Mouse (Mus musculus) spleen, embryonic (tissue): ENCODE measurements around the gene Gpr25.

Source experiments
- CTCF ChIA-PET: fragments of 350-600 bp; sonication (Branson Sonifier 250); formaldehyde crosslinking; loops from one replicate; lab custom pipeline; 2022; lab: Charles Lee

Gene Gpr25

DNA sequence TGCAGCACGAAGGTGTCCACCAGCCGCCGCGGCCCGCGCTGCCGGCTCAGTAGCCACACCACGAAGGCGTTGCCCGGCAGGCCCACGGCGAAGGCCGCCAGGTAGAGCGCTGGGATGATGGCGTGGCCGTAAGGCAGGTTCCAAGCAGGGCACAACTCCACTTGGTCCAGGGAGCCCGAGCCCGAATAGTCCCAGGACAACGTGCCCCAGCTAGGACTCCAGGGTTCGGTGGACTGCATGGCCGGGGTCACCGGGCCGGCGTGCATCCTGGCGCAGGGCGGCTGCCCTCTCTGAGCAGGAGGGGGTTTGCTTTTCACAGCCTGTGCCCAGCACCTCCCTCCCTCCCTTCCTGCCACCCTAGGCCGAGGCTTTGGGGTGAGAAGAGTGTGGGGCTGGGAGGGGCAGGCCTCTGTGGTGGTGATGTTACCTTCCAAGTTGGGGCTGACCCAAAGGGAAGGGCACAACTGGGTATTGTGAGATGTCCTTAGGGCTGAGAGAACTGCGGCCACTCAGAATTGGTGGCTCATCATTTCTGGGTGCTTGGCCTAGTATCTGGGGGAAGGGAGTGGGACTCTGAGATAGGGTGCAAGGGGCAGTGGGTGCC, at the start of gene Gpr25:
Gene Gpr25 (minus strand): TSS at position 239 of the 604 bp plus-strand sequence.
- CTCF ChIA-PET, result no interaction called here

DNA sequence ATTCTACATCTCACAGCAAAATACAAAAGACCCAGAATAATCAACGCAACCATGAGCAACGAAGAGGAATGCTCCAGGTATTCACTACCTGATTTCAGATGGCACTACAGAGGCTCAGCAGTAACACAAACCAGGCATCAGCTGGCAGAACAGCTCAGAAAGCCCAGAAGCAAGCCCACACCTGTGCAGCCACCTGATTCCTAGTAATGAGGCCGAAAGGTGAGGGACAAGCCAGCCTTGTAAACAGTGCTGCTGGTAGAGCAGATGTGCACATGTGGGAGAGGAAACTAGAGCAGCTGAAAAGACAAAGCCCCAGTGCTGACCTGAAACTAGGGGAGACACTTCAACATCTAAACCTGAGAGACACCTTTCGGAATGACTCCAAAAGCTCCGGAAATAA, 48.5 kb upstream of the Gpr25 start:
- CTCF ChIA-PET, result no interaction called here

DNA sequence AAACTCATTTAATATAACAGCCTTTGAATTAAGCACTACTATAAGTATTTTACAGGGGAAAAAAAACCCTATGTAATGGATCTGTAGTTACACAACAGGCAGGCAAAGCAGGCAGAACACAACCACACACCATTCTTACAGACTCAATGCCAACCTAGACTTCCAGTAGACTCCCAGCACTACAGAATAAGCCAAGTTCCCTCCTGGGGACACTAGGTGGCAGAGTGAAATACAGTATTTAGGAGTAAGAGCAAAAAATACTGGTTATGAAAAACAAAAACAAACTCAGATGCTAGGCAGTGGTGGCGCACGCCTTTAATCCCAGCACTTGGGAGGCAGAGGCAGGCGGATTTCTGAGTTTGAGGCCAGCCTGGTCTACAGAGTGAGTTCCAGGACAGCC, 45.8 kb upstream of the Gpr25 start:
- CTCF ChIA-PET, result no interaction called here

DNA sequence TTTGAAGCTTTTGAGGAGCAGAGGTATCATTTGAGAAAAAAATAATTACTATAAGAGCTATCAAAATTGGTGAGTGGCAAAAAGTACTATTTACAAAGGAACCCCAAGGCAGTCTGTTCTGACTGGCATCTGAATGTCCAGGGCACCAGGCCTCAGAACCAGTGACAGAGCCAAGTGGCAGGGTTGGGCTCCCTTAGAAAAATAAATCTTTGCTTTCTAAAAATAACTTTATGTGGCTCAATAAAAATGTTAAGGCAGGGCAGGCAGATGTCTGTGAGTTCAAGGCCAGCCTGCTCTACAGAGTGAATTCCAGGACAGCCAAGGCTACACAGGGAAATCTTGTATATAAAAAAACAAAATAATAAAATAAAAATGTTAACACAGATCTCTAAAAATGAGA, 33.3 kb upstream of the Gpr25 start:
- CTCF ChIA-PET, result no interaction called here

DNA sequence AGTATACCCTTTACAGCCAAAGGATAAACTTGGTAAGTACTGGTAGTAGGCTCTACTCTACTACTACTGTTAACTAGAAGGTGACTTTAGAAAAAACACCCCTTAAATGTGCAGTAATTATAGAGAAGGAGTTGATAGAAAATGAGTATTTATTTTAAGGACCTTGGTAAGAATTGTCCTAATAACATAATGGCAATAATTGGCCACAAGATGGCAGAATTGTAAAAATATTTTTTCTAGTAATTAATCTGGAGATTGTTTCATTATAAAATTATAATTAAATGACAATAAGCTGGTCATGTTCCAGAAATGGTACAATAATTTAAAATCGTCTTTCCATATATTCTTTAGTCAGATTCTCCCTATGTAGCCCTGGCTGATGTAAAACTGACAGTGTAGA, 29.1 kb upstream of the Gpr25 start:
- CTCF ChIA-PET, result no interaction called here

DNA sequence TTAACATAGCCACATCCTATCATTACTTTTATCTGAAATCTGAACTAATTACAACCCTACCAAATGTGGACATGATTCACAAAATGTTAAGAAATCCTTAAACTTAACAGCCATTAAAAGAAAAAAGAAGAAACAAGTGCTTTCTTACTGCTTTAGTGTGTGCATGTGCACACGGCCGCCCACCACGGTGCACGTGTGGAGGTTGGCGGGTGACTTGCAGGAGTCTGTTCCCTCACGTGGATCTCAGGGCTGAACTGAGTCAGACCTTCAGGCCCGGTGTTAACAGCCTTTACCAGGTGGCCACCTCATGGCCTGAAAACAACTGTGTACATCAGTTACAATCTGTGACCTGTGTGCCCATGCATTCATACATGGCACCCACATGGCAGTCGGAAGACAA, 16.7 kb upstream of the Gpr25 start:
- CTCF ChIA-PET, result no interaction called here

DNA sequence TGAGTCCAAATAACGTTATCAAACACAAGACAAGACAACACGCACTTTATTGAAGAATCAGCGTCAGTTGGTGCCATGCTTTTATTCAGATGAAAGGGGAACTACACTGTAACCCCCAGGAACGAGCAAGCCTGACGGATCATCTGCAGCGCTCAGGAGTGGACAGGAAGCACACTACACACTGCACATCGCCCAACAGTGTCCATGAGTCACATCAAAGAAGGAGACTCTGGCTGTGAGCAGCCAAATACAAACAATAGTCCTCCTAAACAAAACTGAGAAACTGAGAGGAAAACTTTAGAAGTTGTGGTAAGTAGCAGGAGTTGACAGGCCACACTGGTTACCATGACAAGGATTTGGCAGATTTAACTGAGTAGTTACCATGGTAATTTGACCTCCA, 7.6 kb upstream of the Gpr25 start:
- CTCF ChIA-PET, result no interaction called here

DNA sequence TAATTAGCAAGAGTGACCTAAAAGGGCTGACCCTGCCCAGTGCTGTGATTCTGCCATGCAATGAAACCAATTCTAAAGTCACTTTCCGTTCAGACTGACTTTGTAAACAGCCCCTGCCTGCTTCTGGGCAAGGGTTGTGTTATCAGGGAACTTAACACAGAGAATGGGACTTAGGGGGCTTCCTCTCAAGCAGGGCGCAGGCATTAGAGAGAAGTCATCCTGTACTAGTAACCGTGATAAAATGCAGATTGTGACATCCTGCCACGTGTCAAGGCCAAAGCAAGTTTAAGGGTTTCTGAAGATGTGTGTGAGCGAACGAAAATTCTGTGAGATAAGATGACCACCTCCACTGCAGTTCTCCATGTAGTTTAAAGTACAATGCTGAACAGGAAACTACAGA, 5.5 kb upstream of the Gpr25 start:
- CTCF ChIA-PET, result no interaction called here

DNA sequence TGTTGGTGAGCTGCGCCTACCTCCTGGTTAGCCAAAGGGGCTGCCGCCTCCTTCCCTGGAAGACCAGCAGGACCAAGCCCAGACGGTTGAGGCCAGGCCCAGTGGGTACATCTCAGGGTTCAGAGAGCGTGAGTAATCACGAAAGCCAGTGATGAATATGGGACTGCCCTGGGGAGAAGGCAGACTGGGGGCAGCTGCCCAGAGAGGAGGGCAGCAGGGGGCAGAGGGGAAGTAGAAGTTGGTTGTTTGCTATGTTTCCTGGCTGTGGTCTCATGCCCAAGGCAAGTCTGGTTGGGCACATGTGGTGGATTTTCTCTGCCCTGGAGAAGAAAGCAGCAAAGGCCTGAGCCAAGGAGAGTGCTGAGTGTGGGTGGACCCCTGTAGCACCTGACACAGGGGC, 2.7 kb upstream of the Gpr25 start:
- CTCF ChIA-PET, result no interaction called here

DNA sequence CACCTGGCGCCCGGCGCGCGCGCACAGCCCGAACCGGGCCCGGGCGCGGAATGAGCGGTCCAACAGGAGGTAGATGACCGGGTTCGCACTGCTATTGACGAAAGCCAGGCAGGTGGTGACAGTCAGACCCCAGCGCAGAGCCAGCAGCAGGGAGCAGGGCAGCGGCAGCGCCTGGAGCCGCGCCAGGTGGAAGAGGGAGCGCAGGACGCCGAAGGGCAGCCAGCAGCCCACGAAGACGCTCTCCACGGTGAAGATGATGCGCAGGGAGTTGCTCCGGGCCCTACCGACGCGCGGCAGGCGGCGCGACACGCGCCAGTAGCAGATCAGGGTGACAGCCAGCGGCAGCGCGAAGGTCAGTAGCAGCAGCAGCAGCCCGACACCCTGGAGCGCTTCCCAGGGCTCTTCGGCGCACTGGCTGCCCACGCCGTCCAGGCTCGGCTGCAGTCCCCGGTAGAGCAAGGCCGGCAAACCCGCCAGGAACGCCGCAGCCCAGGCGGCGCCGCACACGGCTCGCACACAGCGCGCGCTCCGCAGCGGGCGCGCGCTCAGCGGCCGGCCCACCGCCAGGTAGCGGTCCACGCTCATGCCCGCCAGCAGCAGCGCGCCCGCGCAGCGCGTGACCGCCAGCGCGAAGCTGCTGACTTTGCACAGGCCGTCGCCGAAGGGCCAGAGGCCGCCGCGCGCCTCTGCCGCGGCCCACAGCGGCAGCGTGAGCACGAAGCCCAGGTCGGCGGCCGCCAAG, 609 bp downstream of the Gpr25 start:
- CTCF ChIA-PET, result no interaction called here

DNA sequence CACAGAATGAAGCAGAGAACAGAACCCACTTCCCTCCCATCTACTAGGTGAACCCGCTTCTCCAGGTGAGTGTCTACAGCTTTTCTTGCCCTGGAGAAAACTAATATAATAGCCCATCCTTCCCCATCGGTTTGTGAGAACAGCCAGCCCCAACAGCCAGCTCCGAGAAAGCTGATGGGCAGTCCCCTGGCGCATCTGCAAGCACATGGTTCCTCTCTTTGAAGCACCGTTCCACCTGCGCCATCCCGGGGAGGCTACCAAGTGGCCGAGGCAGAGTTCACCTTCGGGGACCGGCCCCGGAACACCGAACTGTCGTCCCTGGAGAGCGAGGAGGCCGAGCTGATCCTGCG, 1.2 kb downstream of the Gpr25 start:
- CTCF ChIA-PET, result no interaction called here

DNA sequence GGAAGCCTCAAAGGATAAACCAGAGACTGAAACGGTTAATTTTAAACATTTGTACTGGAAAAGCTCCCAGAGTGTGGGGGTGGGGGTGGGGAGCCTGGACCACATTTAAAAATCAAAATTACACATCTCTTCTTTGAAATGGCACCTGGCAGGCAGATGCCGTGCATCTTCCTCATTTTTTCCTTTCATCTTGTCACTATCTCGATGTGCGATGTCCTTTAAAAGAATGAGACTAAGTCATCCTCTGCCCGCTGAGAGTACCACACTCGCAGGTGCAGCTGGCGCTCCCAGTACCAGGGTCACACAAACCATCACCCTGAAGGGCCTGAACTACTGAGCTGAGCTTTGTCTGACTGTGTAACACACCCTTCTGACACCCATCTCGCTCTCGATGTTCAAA, 2.2 kb downstream of the Gpr25 start:
- CTCF ChIA-PET, result no interaction called here

DNA sequence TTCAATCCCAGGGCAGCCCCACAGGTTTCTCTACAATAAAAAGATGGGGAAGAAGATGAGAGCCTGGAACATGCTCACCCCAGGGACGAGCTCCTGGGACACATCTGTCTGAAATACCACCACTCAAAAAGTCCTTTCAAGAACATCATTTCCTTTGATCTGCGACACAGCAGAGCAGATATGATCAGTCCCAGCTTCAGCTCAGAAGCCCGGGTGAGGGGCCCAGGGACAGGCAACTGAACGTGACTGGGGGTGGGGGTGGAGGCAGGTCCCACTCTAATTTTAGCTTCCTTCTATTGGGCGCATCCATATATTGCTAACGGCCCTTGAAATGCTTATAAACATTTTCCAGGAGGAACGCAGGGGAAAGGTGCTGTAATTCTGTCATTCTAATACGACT, 5.0 kb downstream of the Gpr25 start:
- CTCF ChIA-PET, result interaction anchor here (0.5 to 0.6 kb wide), 2 partner anchors 89 to 1994 kb away, joined by 4 to 8 read pairs; no protein-coding TSS in a partner anchor

DNA sequence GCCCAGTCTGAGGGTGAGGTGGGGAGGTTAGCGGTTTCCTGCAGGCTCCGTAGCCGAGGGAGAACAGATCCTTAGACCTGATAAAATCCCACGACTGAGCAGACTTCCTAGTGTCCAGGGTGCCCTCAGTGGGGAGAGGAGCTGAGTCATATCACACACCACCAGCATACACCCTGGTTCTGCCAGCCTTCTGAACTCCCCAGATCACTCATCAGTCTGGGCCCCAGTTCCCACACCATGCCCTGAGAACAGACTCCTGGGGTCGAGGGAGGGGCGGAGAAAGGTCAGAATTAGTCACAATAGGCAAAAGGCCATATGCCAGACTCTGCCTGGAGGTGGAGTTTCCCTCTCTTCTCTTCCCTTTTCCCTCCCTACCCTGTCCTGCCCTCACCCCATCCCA, 5.5 kb downstream of the Gpr25 start:
- CTCF ChIA-PET, result interaction anchor here (0.5 to 0.6 kb wide), 2 partner anchors 89 to 1994 kb away, joined by 4 to 8 read pairs; no protein-coding TSS in a partner anchor

DNA sequence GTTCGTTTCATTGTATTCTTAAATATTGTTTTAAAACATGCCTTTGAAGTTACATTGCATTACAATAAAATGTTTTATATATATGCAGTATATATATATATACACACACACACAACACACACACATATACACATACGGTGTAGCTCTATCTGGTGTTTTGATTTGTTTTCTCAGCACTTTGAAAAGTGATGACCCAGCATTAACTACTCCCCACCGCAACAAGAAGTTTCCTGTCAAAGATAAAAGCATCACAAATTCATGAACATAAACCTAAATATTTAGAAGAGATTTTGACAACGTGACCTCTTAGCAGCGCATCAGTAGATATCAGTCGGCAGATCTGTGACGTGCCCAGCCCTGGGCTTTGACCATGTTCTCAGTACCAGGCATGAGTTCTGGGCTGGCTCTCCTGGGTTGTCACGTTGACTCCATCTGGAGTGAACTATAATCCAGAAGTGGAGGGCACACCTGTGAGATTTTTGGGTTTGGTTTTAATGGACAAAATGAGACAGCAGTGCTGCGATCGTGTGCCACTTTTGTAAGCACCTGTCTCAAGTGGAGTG, 6.1 kb downstream of the Gpr25 start:
- CTCF ChIA-PET, result interaction anchor here (0.6 kb wide), 1 partner anchor 90 kb away, joined by 8 read pairs; no protein-coding TSS in a partner anchor

DNA sequence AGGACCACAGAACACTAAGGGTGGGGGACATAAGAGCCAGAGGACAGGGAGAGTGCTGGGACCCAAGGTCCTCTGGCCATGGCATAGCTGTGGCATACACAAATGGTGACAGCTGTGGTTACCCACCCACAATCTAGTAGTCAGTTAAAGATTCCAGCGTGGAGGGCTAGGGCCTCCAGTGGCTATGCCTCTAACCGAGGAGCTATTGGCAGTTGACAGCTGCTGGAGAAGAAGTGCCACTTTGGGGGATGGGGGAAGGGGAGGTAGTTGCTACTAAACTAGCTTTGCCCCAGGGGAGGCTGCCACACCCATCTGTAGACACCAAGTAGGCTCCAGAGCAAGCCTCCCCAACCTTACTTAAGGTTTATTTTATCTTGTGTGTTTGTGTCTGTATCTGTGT, 7.2 kb downstream of the Gpr25 start:
- CTCF ChIA-PET, result no interaction called here

DNA sequence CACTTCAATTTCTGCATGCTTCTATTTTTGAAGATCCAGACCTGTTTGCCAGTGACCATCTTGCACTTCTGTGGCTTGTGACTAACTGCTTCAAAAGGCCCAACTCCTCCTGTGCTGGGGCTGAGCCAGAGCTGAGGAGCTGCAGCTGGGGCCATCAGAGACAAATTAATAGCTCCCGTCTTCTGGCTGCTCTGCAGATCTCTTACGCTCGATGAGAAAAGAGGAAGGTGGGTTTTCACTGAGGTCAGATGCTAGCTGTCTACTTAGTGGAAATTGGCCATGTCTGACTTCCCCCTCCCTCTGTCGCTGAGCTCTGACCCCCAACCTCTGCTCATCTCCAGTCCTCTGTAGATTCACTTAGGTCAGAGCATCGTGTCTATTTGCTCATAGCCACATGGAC, 11.0 kb downstream of the Gpr25 start:
- CTCF ChIA-PET, result no interaction called here

DNA sequence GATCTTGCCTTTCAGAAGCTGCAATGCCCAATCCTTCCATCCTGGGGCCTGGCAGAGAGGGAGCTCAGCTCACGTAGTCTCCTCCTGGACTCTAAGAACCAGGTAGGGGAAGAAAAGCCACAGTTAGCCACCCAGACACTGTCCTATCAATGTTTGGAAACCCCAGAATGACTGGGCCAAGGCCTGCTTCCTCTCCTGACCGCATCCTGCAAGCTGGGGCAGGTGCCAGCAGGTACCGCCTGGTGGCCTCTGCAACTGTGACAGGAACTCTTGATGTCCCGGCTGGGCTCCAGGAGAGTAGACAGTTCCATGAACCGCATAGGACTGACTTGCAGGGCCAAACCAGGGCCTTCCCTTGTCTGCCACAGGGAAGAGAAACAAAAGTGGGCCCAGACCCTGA, 13.3 kb downstream of the Gpr25 start:
- CTCF ChIA-PET, result no interaction called here

DNA sequence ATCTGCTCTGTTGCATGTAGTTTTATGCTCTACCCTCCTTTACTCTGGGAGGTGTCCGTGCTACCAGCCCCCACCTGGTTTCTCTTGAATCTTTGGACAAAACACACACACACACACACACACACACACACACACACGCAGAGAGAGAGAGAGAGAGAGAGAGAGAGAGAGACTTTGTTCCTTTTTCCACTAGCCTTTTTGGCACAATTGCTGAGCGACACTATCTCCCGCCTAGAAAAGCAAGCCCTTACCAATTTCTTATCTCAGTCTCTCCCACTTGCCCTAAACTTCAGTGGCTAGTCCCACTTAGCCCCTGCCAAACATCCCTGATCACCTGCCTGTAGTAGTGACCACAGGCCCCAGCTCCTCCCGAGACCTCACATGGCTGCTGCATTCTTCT, 16.2 kb downstream of the Gpr25 start:
- CTCF ChIA-PET, result no interaction called here

DNA sequence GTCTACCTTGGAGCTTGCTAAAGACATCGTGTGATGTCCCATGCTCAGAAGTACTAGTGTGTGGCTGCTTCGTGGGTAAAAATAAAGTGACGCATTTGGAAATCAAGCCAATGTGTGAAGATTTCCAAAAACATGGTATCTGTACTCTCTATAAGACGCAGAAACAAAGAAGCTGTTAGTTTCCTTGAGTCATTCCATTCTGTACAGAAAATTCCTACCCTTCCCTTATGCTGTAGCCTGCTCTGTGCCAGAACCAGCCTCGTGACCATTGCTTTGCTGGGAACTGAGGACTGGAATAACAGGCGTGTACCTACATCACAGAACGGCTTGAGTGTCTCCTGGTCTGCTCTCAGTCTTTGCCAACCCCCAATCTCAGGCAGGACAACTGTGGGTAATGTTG, 18.9 kb downstream of the Gpr25 start:
- CTCF ChIA-PET, result no interaction called here

DNA sequence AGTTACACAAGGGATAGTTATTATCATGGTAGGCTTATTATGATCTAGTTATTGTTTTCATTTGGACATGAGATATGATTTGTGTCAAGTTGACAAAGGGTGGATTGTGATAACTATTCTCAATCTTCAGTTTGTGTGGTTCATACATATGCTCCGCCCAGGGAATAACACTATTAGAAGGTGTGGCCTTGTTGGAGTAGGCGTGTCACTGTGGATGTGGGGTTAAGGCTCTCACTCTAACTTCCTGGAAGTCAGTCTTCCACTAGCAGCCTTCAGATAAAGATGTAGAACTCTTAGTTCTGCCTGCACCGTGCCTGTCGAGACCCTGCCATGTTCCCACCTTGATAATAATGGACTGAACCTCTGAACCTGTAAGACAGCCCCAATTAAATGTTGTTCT, 22.2 kb downstream of the Gpr25 start:
- CTCF ChIA-PET, result no interaction called here

DNA sequence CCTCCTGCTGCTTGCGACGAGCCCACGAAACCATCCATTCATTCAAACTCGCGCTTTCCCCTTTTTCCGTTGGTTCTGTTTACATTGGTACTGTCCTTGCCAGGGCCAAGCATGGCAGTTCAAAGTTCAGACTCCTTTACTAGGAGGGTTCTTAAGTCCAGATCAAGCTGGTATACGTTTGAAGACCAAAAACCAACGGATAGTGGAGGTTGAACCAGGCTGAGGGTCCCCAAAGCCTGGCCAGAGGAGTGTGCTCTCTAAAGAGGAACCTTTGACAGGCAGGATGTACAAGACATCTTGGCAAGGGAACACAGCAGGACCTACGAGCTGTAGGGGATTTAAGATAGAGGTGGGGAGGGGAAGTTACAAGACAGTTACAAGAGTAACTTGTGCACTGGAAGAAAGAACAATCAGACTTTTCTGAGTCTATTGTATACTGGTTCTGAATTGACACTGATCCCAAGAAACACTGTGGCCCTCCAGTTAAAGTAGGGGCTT, 26.0 kb downstream of the Gpr25 start:
- CTCF ChIA-PET, result no interaction called here
